Mouse (Mus musculus) neutrophil, adult 83 days (primary cell): ENCODE measurements around the gene Stk26. TPM values are rescaled to one million over a fixed set of nuclear protein-coding genes. Genes with fewer than 3 reads are reported as not detected.

ENCODE experiments used
- total RNA-seq, 2 experiments: library from RNA; stranded (reverse); gene quantifications; one replicate each; pipeline ENCODE4 v1.2.4; 2023

Gene Stk26
- 10 to 100 TPM; 55.2 to 57.4 TPM for total RNA-seq

GRCm38 (mm10) chrX:50840847-50841560, at the start of gene Stk26:
Gene Stk26, plus strand, starts transcription at chrX:50841047.

GRCm38 (mm10) chrX:50942610-50943009, 101.8 kb downstream of the Stk26 start, which contains the start of gene Frmd7:
Gene Frmd7, minus strand, starts transcription at chrX:50942710.

Other genes starting within 250 kb of the Stk26 start
- gene Frmd7, start 101.7 kb downstream of the Stk26 start, total RNA-seq: not detected
- gene Rap2c, start 177.0 kb downstream of the Stk26 start, total RNA-seq: 10 to 100 TPM; 45.2 to 46.8 TPM